Mouse (Mus musculus) layer of hippocampus, postnatal 14 days (tissue): ENCODE results near the gene Ogn. TPM values are rescaled to one million over a fixed set of nuclear protein-coding genes. Genes with fewer than 3 reads are reported as not detected.
A peak's percentile ranks its signal among the peaks of the same experiment; 100 is the strongest.

ENCODE experiments used
- DNase-seq, 2 experiments: peaks; one replicate each; pipeline ENCODE4 v3.0.0; 2021 to 2022; ENCODE audit warnings: low spot score in 2 of 2, mixed read lengths in 1 of 2
- total RNA-seq, 2 experiments: library from RNA; stranded (reverse); gene quantifications; 2 replicates each; pipeline ENCODE4 v1.2.3; 2021

The Ogn gene
- total RNA-seq, 2 experiments from 2014 or later: 1.5 to 5.2 TPM

- DNase-seq: no peak
These were observed 36.0 kb downstream of the Ogn start for GRCm38 (mm10) chr13:49643669-49644362.

GRCm38 (mm10) chr13:49644731-49645529, 37.1 kb downstream of the Ogn start:
- DNase-seq: peak in 1 of 2 experiments; percentile 56

- DNase-seq: no peak
These were observed 38.2 kb downstream of the Ogn start for GRCm38 (mm10) chr13:49646019-49646418.

GRCm38 (mm10) chr13:49651136-49651535, 43.3 kb downstream of the Ogn start:
- no peak for DNase-seq

GRCm38 (mm10) chr13:49651781-49652351, 44.0 kb downstream of the Ogn start:
- no peak for DNase-seq

GRCm38 (mm10) chr13:49652481-49653179, 44.8 kb downstream of the Ogn start, which contains the start of the genes Cenpp and Nol8:
Gene Cenpp (minus strand): TSS chr13:49652785.
Gene Nol8 (plus strand): TSS chr13:49653078.
- peak; percentile 99 to 100 for DNase-seq

GRCm38 (mm10) chr13:49653180-49653541, 45.3 kb downstream of the Ogn start:
- DNase-seq: no peak

Other genes starting within 250 kb of the Ogn start
- 10 to 100 TPM; 21.7 to 22.1 TPM for gene Ippk, start 186.8 kb upstream of the Ogn start, total RNA-seq
- 1 to 10 TPM; 2.0 to 2.2 TPM for gene Tes3-ps, start 114.7 kb upstream of the Ogn start, total RNA-seq
- gene Ecm2, start 103.2 kb upstream of the Ogn start, total RNA-seq: 1 to 10 TPM; 3.6 to 6.1 TPM
- 1 to 10 TPM; 1.3 to 1.6 TPM for gene Aspn, start 63.6 kb upstream of the Ogn start, total RNA-seq
- gene Omd, start 25.6 kb upstream of the Ogn start, total RNA-seq: under 1 TPM; 0.36 to 0.69 TPM
- 1 to 10 TPM; 1.3 to 2.3 TPM for gene Cenpp, start 44.7 kb downstream of the Ogn start, total RNA-seq
- 10 to 100 TPM; 24.6 to 25.4 TPM for gene Nol8, start 45.0 kb downstream of the Ogn start, total RNA-seq
- 10 to 100 TPM; 63.7 to 66.7 TPM for gene Iars, start 74.1 kb downstream of the Ogn start, total RNA-seq
- not detected for gene Gm30302, start 191.0 kb downstream of the Ogn start, total RNA-seq